Mouse (Mus musculus) frontal cortex, postnatal 10 days (tissue): Measurements from ENCODE around the gene Grpel1.

Source experiments
- DNase-seq, 2 experiments: peaks; one replicate each; pipeline ENCODE4 v3.0.0; 2022; ENCODE audit warnings: low spot score in 2 of 2, mixed read lengths in 1 of 2

The Grpel1 gene

DNA sequence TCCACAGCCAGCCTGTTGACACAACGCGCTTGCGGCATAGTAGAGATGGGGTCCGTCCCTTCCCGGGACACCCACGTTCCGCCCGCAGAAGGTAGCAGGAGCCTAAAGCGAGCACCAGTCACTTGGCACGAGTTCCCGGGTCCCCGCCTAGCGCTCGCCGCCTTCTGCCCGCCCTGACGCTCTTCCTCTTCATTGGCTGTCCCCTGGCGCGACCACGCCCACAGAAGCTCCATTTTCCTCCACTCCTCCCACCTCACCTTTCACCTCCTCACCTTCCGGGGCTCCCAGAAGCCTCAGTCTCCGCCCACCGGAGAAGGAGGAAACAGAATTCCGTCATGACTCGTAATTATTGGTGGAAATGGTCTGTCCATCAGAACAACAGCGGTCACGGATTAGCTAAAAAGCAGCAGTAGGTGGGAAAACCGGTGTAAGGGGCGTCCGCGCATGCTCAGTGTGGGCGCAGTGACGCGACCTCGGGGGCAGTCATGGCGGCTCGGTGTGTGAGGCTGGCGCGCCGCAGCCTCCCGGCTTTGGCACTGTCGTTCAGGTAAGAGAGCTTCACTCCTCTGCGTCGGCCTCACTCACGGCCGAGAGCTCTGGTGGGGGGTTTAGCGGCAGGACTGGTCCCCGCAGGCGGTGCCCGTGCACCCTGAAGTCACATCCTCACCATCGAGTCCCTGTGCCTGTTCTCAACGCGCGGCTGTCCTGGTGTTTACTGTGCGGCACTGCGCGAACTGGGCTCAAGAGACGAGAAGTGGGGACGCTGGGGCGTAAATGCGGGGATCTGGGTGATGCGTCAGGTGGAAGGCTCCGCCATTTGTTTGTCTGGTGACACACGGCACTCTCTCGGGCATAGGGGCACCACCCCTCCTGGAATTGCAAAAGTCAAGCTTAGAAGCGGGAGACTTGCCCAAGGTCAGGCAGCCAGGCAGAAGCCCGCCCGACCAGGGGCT, at the start of gene Grpel1:
Grpel1 (plus strand) TSS at position 290 of the 953 bp plus-strand sequence.
- DNase-seq, result peak; percentile 98 to 99

DNA sequence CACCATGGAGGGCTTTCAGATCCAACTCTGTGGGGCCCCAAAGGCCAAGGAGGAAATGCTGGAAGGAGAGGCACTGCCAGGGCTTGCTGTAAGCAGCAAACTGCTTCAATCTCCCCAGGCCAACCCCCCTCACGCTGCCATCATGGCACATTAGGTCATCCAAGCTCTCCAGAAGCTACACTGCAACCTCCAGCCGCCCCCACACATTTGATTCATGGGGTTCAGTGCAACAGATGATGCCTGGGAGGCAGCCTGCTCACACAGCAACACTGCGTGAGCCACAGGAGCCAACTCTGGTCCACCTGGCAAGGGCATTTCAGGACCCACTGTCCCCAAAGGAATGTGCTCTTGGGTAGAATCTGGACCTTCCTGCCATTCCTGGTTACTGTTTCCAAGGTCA, 44.9 kb upstream of the Grpel1 start:
- DNase-seq, result no peak

GRCm38 (mm10) chr5:36422689-36423088, 42.1 kb upstream of the Grpel1 start:
- no peak for DNase-seq

DNA sequence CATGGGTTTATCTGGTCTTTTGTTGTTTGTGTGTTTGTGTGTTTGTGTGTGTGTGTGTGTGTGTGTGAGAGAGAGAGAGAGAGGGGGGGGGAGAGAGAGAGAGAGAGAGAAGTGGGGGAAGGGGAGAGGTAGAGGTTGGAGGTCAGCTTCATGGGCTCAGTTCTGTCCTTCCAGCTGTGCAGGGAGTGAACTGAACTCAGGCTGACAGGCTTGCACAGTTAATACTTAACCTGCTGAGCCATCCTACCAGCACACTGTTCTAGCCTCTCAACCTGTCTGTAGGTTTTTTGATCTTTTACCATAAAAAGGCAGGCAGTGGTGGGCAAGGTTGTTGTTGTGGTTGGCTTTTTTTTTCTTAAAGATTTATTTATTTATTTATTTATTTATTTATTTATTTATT, 40.1 kb upstream of the Grpel1 start:
- no peak for DNase-seq

GRCm38 (mm10) chr5:36426404-36426803, 38.4 kb upstream of the Grpel1 start:
- no peak for DNase-seq

DNA sequence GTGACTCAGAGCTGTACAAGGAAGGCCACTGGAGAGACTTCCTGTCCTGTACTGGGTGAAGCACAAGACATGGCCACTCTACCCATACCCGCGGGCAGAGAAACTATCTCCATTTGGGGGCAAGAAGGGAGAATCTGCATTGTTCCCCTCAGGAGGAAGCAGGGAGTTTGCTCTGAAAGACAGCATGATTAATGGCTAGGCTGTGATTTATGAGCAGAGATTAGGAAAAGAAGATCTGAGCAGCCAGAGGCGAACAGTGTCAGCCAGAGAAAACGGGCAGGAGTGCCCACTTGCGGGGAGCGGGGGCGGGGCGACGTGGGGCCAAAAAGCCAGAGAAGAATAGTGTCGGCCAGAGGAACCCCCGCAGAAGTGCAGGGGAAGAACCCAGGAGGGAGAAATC, 37.0 kb upstream of the Grpel1 start:
- DNase-seq, result no peak

DNA sequence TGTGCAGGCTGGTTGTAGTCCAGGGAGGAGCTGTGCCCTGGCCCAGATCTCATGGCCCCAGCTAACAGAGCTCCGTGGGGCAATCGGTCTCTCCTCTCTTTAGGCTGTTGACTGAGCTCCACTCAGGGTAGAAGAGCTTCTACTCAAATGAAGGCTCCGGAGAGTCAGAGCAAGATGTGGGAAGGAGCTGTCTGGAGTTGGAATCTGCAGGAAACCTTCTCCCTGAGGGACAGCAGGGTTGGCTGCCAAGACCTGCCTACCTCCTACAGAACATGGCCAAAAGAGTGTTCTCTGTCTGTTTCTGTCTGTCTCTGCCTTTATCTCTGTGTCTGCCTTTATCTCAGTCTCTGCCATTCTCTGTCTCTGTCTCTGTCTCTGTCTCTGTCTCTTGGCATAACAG, 35.2 kb upstream of the Grpel1 start:
- no peak for DNase-seq

DNA sequence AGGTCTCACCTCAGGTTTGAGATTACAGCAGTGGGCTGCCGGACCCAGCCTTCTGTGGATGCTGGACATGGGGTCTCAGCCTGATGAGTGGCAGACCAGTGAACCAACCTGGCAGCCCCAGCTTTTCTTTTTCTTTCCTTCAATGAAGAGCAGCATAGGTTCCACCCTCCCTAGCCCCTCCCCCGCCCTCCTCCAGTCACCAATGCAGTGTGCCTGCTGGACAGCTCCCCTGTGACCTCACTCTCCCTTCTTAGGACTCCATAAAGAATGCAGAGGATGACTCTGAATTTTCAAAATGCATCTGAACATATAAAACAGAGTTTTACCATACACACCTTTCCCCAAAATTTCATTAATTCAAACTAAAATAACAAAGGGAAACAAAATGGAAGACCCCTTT, 33.1 kb upstream of the Grpel1 start:
- DNase-seq, result no peak

GRCm38 (mm10) chr5:36434398-36434967, 30.3 kb upstream of the Grpel1 start:
- no peak for DNase-seq

- no peak for DNase-seq
Observed at GRCm38 (mm10) chr5:36436858-36437257, 27.9 kb upstream of the Grpel1 start.

DNA sequence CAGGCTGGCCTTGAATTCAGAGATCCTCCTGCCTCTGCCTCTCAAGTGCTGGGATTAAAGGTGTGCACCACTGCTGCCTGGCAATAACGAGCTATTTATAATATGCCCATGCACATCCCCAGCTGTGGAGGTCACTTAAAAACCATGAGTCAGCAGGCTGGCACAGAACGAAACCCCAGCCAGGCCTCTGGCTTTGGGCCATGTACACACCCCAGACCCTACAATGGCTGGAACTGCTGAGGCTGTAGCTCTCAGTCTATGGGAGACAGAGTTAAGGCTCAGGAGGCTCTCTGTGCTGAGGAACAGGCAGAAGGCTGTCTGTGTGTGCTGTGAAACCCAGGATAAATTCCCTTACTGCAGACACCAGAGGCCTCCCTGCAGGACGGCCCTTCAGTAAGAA, 24.1 kb upstream of the Grpel1 start:
- no peak for DNase-seq

DNA sequence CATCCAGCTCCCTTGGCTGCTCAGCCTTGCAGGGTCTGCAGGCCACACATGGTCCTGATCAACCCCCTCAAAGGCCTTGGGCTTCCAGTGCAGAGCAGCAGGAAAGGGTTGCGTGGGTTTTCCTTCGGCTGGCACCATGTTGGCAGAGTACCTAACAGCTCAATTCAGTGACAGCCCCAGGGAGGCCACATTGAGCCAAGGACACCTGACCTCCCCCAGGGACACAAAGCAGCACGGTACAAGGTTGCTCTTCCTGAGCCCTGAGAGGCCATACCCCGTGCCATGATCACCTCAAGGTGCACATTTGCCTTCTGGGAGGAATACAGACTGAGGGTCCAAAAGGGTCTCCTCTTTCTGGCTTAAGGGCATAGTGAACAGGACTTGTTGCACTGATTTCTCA, 20.2 kb upstream of the Grpel1 start:
- DNase-seq, result no peak

- DNase-seq, result no peak
Observed at GRCm38 (mm10) chr5:36445028-36445427, 19.8 kb upstream of the Grpel1 start.

DNA sequence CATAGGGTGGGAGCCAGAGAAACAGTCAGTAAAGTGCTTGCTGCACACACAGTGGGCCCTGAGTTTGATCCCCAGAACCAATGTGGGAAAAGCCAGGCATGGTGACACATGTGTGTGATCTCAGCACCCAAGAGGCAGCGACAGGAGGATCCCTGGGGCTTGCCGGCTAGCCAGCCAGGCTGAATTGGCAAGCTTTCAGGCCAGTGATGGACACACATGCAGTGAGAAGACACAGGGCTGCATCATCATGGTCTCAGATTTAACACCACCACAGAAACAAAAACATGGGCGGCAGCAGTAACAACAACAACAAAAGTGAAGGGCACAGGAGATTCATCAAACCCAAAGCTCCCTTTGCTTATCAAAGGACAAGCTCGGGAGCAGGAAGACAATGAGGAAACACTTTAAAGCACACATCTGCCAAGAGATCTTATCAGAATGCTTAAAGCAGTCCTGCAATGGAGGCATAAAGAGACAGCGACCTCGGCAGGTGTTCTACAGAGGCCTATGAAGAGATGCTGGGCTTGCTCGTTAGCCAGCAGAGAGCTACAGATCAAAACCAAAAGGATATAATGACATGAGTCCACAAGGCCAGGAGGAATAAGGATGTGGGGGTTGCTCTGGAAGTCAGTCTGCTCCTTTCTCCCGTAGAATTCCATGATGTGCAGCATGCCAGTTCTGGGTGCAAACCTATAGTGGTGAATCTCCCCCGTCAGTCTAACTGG, 18.5 kb upstream of the Grpel1 start:
- DNase-seq, result no peak

DNA sequence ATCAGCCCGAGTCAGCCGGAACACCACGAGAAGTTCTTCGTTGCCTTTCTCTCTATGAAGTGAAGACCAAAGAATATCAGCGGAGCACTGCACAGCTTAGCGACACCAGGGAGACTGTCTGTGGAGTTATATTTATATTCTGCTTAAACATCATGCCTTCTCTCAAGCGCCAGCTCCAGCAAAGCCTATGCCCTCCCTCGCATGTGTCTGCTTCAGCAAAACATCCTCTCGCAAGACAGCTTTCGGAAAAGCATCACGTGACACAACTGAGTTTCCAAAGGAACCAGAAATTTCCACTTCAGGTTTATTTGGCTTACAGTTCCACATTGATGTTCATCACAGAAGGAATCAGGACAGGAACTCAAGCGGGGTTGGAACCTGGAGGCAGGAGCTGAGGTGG, 16.9 kb upstream of the Grpel1 start:
- no peak for DNase-seq

- DNase-seq, result no peak
Observed at GRCm38 (mm10) chr5:36449710-36450358, 15.0 kb upstream of the Grpel1 start.

DNA sequence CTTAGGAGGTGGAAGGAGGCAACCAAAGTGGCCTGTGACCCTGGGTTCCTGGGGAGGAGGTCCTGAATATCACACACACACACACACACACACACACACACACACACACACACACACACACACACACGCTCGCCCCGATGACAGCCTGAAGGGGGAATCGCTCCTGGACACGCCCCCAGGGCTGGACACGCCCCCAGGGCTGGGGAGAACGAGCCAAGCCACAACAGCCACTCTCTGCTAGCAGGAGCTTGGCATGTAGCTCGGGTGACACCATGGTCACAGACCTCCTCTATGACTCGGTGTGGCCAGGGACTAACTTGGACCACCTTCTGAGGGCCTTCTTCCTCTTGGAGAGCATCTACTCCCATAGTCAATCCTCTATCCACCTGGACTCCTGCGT, 13.7 kb upstream of the Grpel1 start:
- DNase-seq, result no peak

- DNase-seq, result no peak
Observed at GRCm38 (mm10) chr5:36451872-36452389, 12.9 kb upstream of the Grpel1 start.

DNA sequence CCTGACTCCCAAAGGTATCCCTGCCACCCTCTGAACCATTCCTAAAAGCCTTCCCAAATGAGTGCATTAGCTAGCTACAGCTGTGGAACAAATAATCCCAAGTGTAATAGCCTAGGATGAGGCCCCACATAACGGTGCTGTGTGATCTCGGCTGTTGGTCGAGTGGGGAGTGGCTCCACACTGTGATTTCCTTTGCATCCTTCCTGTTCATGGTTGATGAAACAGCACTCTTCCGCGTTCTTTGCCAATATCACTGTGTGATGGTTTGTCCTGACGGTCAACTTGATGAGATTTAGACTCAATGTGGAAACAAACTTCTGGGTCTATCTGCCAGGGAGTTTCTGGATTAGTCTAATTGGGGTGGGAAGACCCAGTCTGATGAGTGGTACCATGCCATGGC, 12.0 kb upstream of the Grpel1 start:
- DNase-seq, result no peak

DNA sequence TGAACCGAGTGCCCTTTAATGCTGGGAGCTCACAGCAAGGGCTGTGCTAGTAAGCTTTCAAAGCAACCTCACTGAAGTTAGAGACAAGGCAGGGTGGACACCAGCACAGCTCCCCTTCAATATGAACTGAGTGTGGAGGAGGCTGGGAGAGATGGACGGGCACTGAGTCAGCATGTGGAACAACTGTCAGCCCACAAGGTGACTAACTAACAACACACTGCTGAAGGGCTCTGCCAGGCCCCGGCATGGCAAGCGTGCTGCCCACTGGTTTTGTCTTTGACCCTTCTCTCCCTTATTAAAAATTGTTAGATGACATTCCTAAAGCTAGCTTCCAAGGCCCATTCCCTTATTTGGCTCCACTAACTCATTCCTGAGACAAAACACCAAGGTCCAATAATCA, 7.1 kb upstream of the Grpel1 start:
- no peak for DNase-seq

GRCm38 (mm10) chr5:36458926-36459325, 5.9 kb upstream of the Grpel1 start:
- no peak for DNase-seq

DNA sequence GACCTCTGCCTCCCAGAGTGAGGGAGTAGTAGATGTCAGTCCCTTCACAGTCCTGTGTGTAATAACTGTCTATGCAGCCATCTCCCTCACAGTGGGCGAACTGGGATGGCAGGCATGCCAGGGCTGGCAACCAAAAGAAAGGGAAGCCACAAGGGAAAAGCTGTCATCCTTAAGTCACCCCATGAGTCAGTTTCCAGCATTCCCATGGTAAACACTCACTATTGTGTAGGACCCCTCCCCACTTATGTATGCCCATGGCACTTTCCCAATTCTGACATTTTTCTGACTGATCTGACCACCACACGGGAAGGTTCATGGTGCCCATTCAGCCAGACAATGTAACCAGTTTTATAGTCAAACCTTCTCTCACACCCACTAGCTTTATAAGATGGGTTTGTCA, 4.1 kb upstream of the Grpel1 start:
- no peak for DNase-seq
